Mouse (Mus musculus) kidney, embryonic 15.5 days (tissue): ENCODE data around the gene Gab3. TPM values are rescaled to one million over a fixed set of nuclear protein-coding genes. Genes with fewer than 3 reads are reported as not detected.
"Not testable (repeated sequence)": the region's sequence is repeated elsewhere in the genome, so short reads cannot be mapped to it uniquely, and the experiment has no call there.

Experiments used
- ATAC-seq: fragments of 200-750 bp; cut with Nextera tagmentation; replicated peaks from 2 replicates; pipeline ENCODE4 v1.8.0; 2017; ENCODE audit warnings: moderate TSS enrichment; ENCODE audit not compliant: low FRiP score
- H3K27ac ChIP-seq: fragments of 300-500 bp; sonication (generic); 2 replicates; pipeline ENCODE4 v1.5.1; 2015; ENCODE audit warnings: mild to moderate bottlenecking, inconsistent platforms
- H3K27me3 ChIP-seq: fragments of 300-500 bp; sonication (generic); 2 replicates; pipeline ENCODE4 v1.6.1; 2015; ENCODE audit warnings: inconsistent platforms
- H3K36me3 ChIP-seq: fragments of 300-500 bp; sonication (generic); 2 replicates; pipeline ENCODE4 v1.6.1; 2015; ENCODE audit warnings: inconsistent platforms
- H3K4me1 ChIP-seq: fragments of 300-500 bp; sonication (generic); 2 replicates; pipeline ENCODE4 v1.6.1; 2015; ENCODE audit warnings: inconsistent platforms
- H3K4me2 ChIP-seq: fragments of 300-500 bp; sonication (generic); 2 replicates; pipeline ENCODE4 v1.6.1; 2015; ENCODE audit warnings: moderate library complexity, mild to moderate bottlenecking, inconsistent platforms
- H3K4me3 ChIP-seq: fragments of 300-500 bp; sonication (generic); replicated peaks from 2 replicates; pipeline ENCODE4 v1.5.1; 2015; ENCODE audit warnings: mild to moderate bottlenecking, inconsistent platforms
- H3K9ac ChIP-seq: fragments of 300-500 bp; sonication (generic); 2 replicates; pipeline ENCODE4 v1.6.1; 2015; ENCODE audit warnings: mild to moderate bottlenecking, inconsistent platforms
- H3K9me3 ChIP-seq: fragments of 300-500 bp; sonication (generic); replicated peaks from 2 replicates; pipeline ENCODE4 v1.6.1; 2016; ENCODE audit warnings: inconsistent platforms
- WGBS: fragments of 180-500 bp; shearing (Covaris S2); methylation state at CpG from one replicate; pipeline ENCODE4 v1.1.7; 2015; ENCODE audit warnings: mixed read lengths; 5-methylcytosine and 5-hydroxymethylcytosine counted together
- polyA plus RNA-seq: library from polyadenylated mRNA; unstranded; fragments of >200 nt; fragmentation: Nextera tagmentation; extraction: Ambion mirVana; gene quantifications from 2 replicates; pipeline ENCODE4 v1.2.1, GENCODE M21; 2015

Gab3 gene
- polyA plus RNA-seq, 1 experiment from 2014 or later = 2.4 TPM

DNA sequence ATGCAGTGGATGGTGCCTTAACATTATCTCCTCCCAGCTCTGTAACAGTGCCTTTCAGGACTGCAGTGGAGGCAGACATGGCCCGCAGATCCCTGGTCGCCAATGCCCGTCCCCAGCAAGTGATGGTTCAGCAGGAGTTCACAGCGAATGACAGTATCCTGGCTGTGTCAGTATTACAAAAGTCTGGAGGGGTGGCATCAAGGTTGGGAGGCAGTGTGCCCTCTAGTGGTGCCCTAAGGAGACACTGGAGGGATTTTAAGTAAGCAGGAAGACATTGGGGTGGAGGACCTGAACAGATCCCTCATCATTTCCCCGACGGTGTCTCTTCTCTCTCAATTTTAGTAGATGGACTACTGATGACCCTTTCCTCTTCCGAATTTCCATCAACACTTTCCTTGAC, 126.1 kb downstream of the Gab3 start:
- 79% methylated on average over 7 of the region's 7 CpGs for WGBS
- H3K27me3 ChIP-seq, H3K4me3 ChIP-seq, H3K27ac ChIP-seq, H3K9me3 ChIP-seq, H3K4me2 ChIP-seq, ATAC-seq, H3K36me3 ChIP-seq, H3K4me1 ChIP-seq, H3K9ac ChIP-seq: not testable (repeated sequence)

Other genes starting within 250 kb of the Gab3 start
- gene Gm5936, start 248.3 kb downstream of the Gab3 start, polyA plus RNA-seq = 0.05 TPM in 1 of 2 replicates, not detected in the other
- 144 and 173 TPM in 2 replicates for gene Dkc1, start 10.4 kb upstream of the Gab3 start, polyA plus RNA-seq
- gene Mpp1, start 45.6 kb upstream of the Gab3 start, polyA plus RNA-seq = 52.6 and 56.9 TPM in 2 replicates
- not detected in 2 replicates for gene Smim9, start 78.3 kb upstream of the Gab3 start, polyA plus RNA-seq